Mouse (Mus musculus) intestine, embryonic 16.5 days (tissue): ENCODE measurements around the gene Oscp1. TPM values are rescaled to one million over a fixed set of nuclear protein-coding genes. Genes with fewer than 3 reads are reported as not detected.

ENCODE experiments used
- ATAC-seq: fragments of 200-750 bp; cut with Nextera tagmentation; 2 replicates; pipeline ENCODE4 v1.8.0; 2017; ENCODE audit warnings: moderate TSS enrichment, moderate library complexity
- H3K27ac ChIP-seq: fragments of 300-500 bp; sonication (generic); 2 replicates; pipeline ENCODE4 v1.5.1; 2014; ENCODE audit warnings: mild to moderate bottlenecking, low read length
- H3K27me3 ChIP-seq: fragments of 300-500 bp; sonication (generic); replicated peaks from 2 replicates; pipeline ENCODE4 v1.6.1; 2014; ENCODE audit warnings: low read length, control low read depth, mixed read lengths; ENCODE audit not compliant: control insufficient read depth, insufficient read depth
- H3K36me3 ChIP-seq: fragments of 300-500 bp; sonication (generic); 2 replicates; pipeline ENCODE4 v1.6.1; 2014; ENCODE audit warnings: low read length, control low read depth; ENCODE audit not compliant: control insufficient read depth, insufficient read depth
- H3K4me1 ChIP-seq: fragments of 300-500 bp; sonication (generic); 2 replicates; pipeline ENCODE4 v1.6.1; 2014; ENCODE audit warnings: low read length, control low read depth, mixed read lengths; ENCODE audit not compliant: control insufficient read depth, insufficient read depth
- H3K4me2 ChIP-seq: fragments of 300-500 bp; sonication (generic); 2 replicates; pipeline ENCODE4 v1.6.1; 2014; ENCODE audit warnings: low read depth, low read length, control low read depth
- H3K4me3 ChIP-seq: fragments of 300-500 bp; sonication (generic); 2 replicates; pipeline ENCODE4 v1.5.1; 2014; ENCODE audit warnings: mild to moderate bottlenecking, low read length
- H3K9ac ChIP-seq: fragments of 300-500 bp; sonication (generic); 2 replicates; pipeline ENCODE4 v1.6.1; 2014; ENCODE audit warnings: low read depth, low read length
- H3K9me3 ChIP-seq: fragments of 300-500 bp; sonication (generic); 2 replicates; pipeline ENCODE4 v1.6.1; 2016; ENCODE audit warnings: low read length, control low read depth; ENCODE audit not compliant: control insufficient read depth
- WGBS: fragments of 180-500 bp; shearing (Covaris S2); extraction: QIAGEN DNeasy Blood & Tissue Kit; methylation state at CpG from one replicate; pipeline ENCODE4 v1.1.7; 2014; 5-methylcytosine and 5-hydroxymethylcytosine counted together
- polyA plus RNA-seq: library from polyadenylated mRNA; unstranded; fragments of >200 nt; fragmentation: Nextera tagmentation; extraction: Ambion mirVana; gene quantifications from 2 replicates; pipeline ENCODE4 v1.2.1, GENCODE M21; 2015

The Oscp1 gene
- polyA plus RNA-seq, 1 experiment from 2014 or later = 11.1 TPM

- peak within 1 kb of the TSS; percentile 82 for H3K27ac ChIP-seq
- peak within 1 kb of the TSS; percentile 93 for H3K9ac ChIP-seq
- peaks cover 10% of the 10 kb centered on the region for H3K4me1 ChIP-seq
- peak within 1 kb of the TSS; percentile 92 for H3K4me3 ChIP-seq
- no peaks in the 10 kb centered on the region for H3K27me3 ChIP-seq
- H3K36me3 ChIP-seq = peaks cover 8% of the 10 kb centered on the region; the same call in 1 of the 2 replicates
- under 1% methylated on average over 56 of the region's 56 CpGs for WGBS
- peak within 1 kb of the TSS; percentile 84 for H3K4me2 ChIP-seq
- peak; percentile 97 for ATAC-seq
- H3K9me3 ChIP-seq = no peaks in the 10 kb centered on the region
Observed at GRCm38 (mm10) chr4:126046851-126047585, 11.3 kb upstream of the Oscp1 start, which contains the start of gene Mrps15. Mrps15 (plus strand) TSS chr4:126046925.

DNA sequence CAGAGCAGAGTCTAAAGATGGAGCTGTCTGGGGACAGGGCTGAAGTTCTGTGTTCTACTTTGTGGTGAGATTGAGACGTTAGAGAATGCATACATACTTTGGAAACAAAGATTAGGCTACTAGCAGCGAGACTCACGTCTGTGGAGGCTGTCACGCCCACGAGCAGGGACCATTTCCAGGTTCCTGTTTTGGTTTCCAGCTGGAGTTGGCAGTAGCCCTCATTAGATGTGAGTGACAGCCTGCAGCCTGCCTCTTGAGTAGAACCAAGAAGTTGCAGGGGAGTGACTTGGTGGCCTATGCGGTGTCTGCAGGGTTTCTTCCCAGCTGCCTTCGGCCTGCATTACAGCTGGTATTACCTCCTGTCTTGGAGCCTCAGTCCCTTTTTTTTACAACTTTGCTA lies 6.7 kb upstream of the Oscp1 start:
- Histone ChIP-seq H3K9ac (no peak overlapping the region), H3K27me3 (no peaks in the 10 kb centered on the region), H3K9me3 (no peaks in the 10 kb centered on the region), H3K4me2 (no peak overlapping the region), H3K4me1 (peaks cover 10% of the 10 kb centered on the region), H3K27ac (no peak overlapping the region), H3K4me3 (no peak overlapping the region), H3K36me3 (peaks cover 21% of the 10 kb centered on the region)
- WGBS = 79% methylated on average over 7 of the region's 7 CpGs
- no peak for ATAC-seq

GRCm38 (mm10) chr4:126057207-126058133 lies 895 bp upstream of the Oscp1 start:
- peak overlapping the region; percentile 67 for H3K4me3 ChIP-seq
- H3K27ac ChIP-seq = peak overlapping the region; percentile 62; the same call in 1 of the 2 replicates
- peak overlapping the region; percentile 79 for H3K4me2 ChIP-seq
- H3K4me1 ChIP-seq = peaks cover 11% of the 10 kb centered on the region
- H3K9ac ChIP-seq = peak overlapping the region; percentile 43
- H3K9me3 ChIP-seq = no peaks in the 10 kb centered on the region
- ATAC-seq = peak; percentile 45
- WGBS = 11% methylated on average over 19 of the region's 19 CpGs
- peaks cover 12% of the 10 kb centered on the region for H3K36me3 ChIP-seq
- no peaks in the 10 kb centered on the region for H3K27me3 ChIP-seq

DNA sequence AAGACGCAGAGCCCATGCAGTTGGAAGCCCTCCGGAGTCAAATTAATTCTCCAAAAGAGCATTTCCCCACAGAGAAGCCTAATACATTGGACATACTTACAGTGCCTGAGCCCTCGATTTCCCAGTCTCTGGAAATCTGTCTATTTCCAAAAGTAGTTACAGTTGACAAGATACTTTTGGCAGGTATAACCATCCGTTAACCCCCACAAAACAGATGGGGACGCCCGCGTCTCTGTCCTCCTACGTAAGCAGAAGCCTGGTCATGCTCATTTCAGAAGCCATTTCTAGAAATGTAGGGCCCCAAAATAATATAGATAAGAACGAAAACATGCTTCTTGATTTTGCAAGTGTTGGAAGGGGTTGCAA lies 615 bp downstream of the Oscp1 start:
- Histone ChIP-seq H3K4me2 (peak overlapping the region; percentile 79), H3K36me3 (peaks cover 11% of the 10 kb centered on the region), H3K27me3 (no peaks in the 10 kb centered on the region), H3K4me3 (peak overlapping the region; percentile 67), H3K4me1 (peaks cover 11% of the 10 kb centered on the region), H3K9ac (peak overlapping the region; percentile 64), H3K27ac (no peak overlapping the region), H3K9me3 (no peaks in the 10 kb centered on the region)
- WGBS = 37% methylated on average over 9 of the region's 9 CpGs
- no peak for ATAC-seq

GRCm38 (mm10) chr4:126062856-126063255 lies 4.5 kb downstream of the Oscp1 start:
- H3K36me3 ChIP-seq = no peaks in the 10 kb centered on the region
- 50% methylated on average over 1 of the region's 1 CpGs for WGBS
- no peak overlapping the region for H3K4me2 ChIP-seq
- H3K27me3 ChIP-seq = no peaks in the 10 kb centered on the region
- no peaks in the 10 kb centered on the region for H3K9me3 ChIP-seq
- no peak for ATAC-seq
- H3K4me1 ChIP-seq = peaks cover 3% of the 10 kb centered on the region
- no peak overlapping the region for H3K4me3 ChIP-seq
- H3K9ac ChIP-seq = no peak overlapping the region
- H3K27ac ChIP-seq = no peak overlapping the region

DNA sequence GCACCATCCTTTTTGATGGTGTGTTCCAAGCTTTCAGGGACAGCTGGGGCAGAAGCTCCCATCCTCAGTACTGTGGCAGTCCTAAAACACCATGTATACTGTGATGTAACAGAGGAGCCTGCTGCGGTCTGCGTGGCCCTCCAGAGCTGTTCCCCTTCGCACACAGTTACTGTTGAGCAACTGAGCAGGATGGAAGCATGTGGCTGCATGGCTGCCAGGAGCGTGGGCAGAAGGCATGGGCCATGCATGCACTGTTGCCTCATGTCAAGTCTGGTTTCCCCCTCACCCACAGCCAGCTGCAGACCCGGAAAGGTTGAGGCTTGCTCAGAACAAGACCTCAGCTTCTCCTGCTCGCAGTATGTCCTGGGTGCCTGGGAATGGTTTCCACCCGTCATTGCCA lies 6.9 kb downstream of the Oscp1 start:
- no peaks in the 10 kb centered on the region for H3K9me3 ChIP-seq
- H3K27me3 ChIP-seq = no peaks in the 10 kb centered on the region
- 92% methylated on average over 7 of the region's 7 CpGs for WGBS
- H3K4me1 ChIP-seq = no peaks in the 10 kb centered on the region
- no peak overlapping the region for H3K27ac ChIP-seq
- H3K4me2 ChIP-seq = no peak overlapping the region
- H3K36me3 ChIP-seq = no peaks in the 10 kb centered on the region
- H3K9ac ChIP-seq = no peak overlapping the region
- no peak overlapping the region for H3K4me3 ChIP-seq
- ATAC-seq = no peak

- no peaks in the 10 kb centered on the region for H3K9me3 ChIP-seq
- no peak overlapping the region for H3K9ac ChIP-seq
- H3K4me2 ChIP-seq = no peak overlapping the region
- H3K4me1 ChIP-seq = no peaks in the 10 kb centered on the region
- 74% methylated on average over 15 of the region's 15 CpGs for WGBS
- no peaks in the 10 kb centered on the region for H3K36me3 ChIP-seq
- no peak overlapping the region for H3K4me3 ChIP-seq
- no peaks in the 10 kb centered on the region for H3K27me3 ChIP-seq
- H3K27ac ChIP-seq = no peak overlapping the region
- ATAC-seq = no peak
Observed at GRCm38 (mm10) chr4:126067401-126068077, 9.2 kb downstream of the Oscp1 start.

- H3K4me1 ChIP-seq = no peaks in the 10 kb centered on the region
- H3K27me3 ChIP-seq = no peaks in the 10 kb centered on the region
- H3K27ac ChIP-seq = no peak overlapping the region
- no peak for ATAC-seq
- H3K9ac ChIP-seq = no peak overlapping the region
- H3K9me3 ChIP-seq = no peaks in the 10 kb centered on the region
- no peak overlapping the region for H3K4me2 ChIP-seq
- no peak overlapping the region for H3K4me3 ChIP-seq
- H3K36me3 ChIP-seq = no peaks in the 10 kb centered on the region
- WGBS = 86% methylated on average over 6 of the region's 6 CpGs
Observed at GRCm38 (mm10) chr4:126068842-126069241, 10.5 kb downstream of the Oscp1 start.

- WGBS = 82% methylated on average over 6 of the region's 6 CpGs
- no peak overlapping the region for H3K4me2 ChIP-seq
- H3K9ac ChIP-seq = no peak overlapping the region
- no peaks in the 10 kb centered on the region for H3K36me3 ChIP-seq
- H3K4me1 ChIP-seq = no peaks in the 10 kb centered on the region
- no peak overlapping the region for H3K4me3 ChIP-seq
- ATAC-seq = no peak
- H3K27ac ChIP-seq = no peak overlapping the region
- no peaks in the 10 kb centered on the region for H3K27me3 ChIP-seq
- H3K9me3 ChIP-seq = no peaks in the 10 kb centered on the region
Observed at GRCm38 (mm10) chr4:126077833-126078232, 19.5 kb downstream of the Oscp1 start.
